Mouse (Mus musculus): Measurements from ENCODE around the gene Olfr131. TPM values are rescaled to one million over a fixed set of nuclear protein-coding genes. Genes with fewer than 3 reads are reported as not detected.
"Not testable (repeated sequence)": the region's sequence is repeated elsewhere in the genome, so short reads cannot be mapped to it uniquely, and the experiment has no call there.

Olfr131 gene
- not detected in 2 replicates for polyA plus RNA-seq (2015; fragmentation: Nextera tagmentation; extraction: Ambion mirVana)

DNA sequence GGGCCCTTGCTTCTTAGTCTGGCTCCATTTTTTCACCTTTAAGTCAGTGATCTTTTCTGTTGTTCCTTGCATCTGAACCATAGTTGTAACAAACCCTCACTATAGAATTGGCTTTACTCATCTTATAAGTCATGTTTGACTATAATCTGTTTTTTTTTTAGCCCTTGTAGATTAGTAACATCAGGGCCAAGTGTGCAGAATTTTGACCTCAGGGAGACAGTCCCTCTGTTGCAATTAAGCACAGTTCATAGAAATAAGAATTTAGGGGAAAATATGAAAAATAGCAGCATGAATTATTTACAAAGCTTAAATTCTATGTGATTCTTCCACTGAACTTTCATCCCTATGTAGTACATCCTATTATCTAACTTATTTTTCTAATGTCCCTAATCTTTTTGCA is at the start of gene Olfr131:
Olfr131 (minus strand) TSS at position 101 of the 400 bp plus-strand sequence.
- no peaks in the 10 kb centered on the region for H3K9me3 ChIP-seq
- H3K4me3 ChIP-seq: no peak within 1 kb of the TSS
- H3K27ac ChIP-seq: no peak within 1 kb of the TSS
- no peaks in the 10 kb centered on the region for H3K36me3 ChIP-seq
- H3K4me2 ChIP-seq: no peak within 1 kb of the TSS
- H3K4me1 ChIP-seq: no peaks in the 10 kb centered on the region
- ATAC-seq (ENCODE audit: borderline replicate concordance, extremely low read depth, low FRiP score, low TSS enrichment): no peak
- no peak within 1 kb of the TSS for H3K9ac ChIP-seq
- H3K27me3 ChIP-seq: no peaks in the 10 kb centered on the region

DNA sequence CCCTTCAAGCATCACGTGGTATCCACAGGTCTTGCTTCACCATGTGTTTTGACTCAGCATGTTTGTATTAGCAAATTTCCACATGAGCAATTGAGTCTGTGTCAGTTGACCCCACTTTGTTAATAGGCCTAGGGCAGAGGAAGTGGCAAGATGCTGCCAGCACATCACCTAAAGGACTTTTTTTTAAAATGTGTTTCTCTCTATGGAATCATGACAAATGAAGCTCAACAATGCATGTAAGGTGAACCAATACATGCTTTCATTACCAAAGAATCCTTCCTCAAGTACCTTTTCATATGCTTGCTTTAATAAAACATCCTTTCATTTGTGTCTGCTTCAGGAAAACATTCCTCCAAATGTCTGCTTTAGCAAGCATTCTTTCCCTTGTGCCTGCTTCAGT is 45.9 kb upstream of the Olfr131 start, which contains the start of gene Olfr132:
Olfr132 (minus strand) TSS at position 101 of the 400 bp plus-strand sequence.
- Histone ChIP-seq H3K4me1 (no peaks in the 10 kb centered on the region), H3K9ac (no peak within 1 kb of the TSS), H3K4me2 (no peak within 1 kb of the TSS), H3K27me3 (no peaks in the 10 kb centered on the region), H3K4me3 (no peak within 1 kb of the TSS), H3K9me3 (no peaks in the 10 kb centered on the region), H3K36me3 (no peaks in the 10 kb centered on the region), H3K27ac (no peak within 1 kb of the TSS)
- 65% methylated on average over 1 of the region's 1 CpGs for WGBS
- no peak for ATAC-seq (ENCODE audit: borderline replicate concordance, extremely low read depth, low FRiP score, low TSS enrichment)

DNA sequence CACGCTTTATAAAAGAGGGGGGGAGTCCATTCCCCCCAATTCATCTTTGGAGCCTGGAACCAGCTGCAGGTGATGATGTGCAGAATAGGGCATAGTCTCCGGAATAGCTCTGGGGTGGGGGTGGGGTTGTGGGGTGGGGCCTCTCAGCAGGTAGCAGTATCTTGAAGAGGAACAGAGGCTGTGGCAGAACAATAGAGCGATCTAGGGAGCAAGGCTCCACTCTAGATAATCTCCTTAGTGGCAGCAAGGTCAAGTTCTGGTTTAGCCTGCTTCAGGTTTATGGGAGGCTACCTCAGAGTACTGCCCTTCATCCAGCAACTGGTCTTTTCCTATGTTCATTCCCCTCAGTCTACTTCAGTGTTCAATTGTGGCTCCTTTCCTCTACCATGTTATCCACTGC is 36.9 kb upstream of the Olfr131 start:
- not testable (repeated sequence) for H3K9me3 ChIP-seq; H3K9ac ChIP-seq; H3K36me3 ChIP-seq; H3K4me2 ChIP-seq; H3K27me3 ChIP-seq; ATAC-seq (ENCODE audit: borderline replicate concordance, extremely low read depth, low FRiP score, low TSS enrichment); H3K27ac ChIP-seq; H3K4me1 ChIP-seq; H3K4me3 ChIP-seq
- WGBS: 73% methylated on average over 3 of the region's 3 CpGs

DNA sequence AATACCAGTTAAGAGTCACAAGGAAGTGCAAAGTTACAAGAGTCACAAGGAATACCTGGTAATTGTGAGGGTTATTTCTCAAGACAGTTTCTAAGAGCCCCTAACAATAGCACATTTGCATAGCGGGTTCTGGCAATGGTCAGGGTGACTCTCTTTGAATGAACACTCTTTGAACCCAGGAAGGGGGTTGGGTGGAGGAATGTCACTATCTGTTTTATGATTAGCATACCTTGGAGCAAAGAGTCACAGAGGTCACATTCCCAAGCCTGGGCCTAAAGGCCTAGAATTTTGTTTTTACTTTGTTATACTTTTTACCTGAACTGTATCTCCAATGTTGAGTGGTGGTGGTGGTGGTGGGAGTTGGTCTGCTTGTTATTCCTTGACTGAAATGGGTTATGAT is 35.7 kb upstream of the Olfr131 start:
- ATAC-seq (ENCODE audit: borderline replicate concordance, extremely low read depth, low FRiP score, low TSS enrichment); H3K36me3 ChIP-seq; H3K4me2 ChIP-seq; H3K4me1 ChIP-seq; H3K27ac ChIP-seq; H3K27me3 ChIP-seq; H3K9me3 ChIP-seq; H3K9ac ChIP-seq; H3K4me3 ChIP-seq: not testable (repeated sequence)
- 53% methylated on average over 1 of the region's 1 CpGs for WGBS

DNA sequence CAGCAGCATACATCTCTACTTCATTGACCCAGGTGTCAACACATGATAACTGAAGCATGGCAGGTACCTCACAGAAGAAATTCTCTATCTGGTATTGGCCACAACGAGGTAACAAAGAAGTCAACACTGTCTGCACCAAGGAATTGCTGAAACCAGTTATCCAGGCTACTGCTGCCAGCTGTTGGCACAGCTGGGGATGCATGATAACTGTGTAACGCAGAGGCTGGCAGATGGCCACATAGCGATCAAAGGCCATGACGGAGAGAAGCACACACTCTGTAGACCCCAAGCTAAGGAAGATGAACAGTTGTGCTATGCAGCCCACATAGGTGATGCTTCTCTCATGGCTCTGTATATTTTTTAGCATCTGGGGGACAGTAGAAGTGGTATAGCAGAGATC is 6.1 kb downstream of the Olfr131 start:
- WGBS: 84% methylated on average over 4 of the region's 4 CpGs
- no peak overlapping the region for H3K4me3 ChIP-seq
- H3K4me2 ChIP-seq: no peak overlapping the region
- no peaks in the 10 kb centered on the region for H3K9me3 ChIP-seq
- no peaks in the 10 kb centered on the region for H3K36me3 ChIP-seq
- H3K9ac ChIP-seq: no peak overlapping the region
- H3K27me3 ChIP-seq: no peaks in the 10 kb centered on the region
- no peak overlapping the region for H3K27ac ChIP-seq
- H3K4me1 ChIP-seq: no peaks in the 10 kb centered on the region
- no peak for ATAC-seq (ENCODE audit: borderline replicate concordance, extremely low read depth, low FRiP score, low TSS enrichment)

DNA sequence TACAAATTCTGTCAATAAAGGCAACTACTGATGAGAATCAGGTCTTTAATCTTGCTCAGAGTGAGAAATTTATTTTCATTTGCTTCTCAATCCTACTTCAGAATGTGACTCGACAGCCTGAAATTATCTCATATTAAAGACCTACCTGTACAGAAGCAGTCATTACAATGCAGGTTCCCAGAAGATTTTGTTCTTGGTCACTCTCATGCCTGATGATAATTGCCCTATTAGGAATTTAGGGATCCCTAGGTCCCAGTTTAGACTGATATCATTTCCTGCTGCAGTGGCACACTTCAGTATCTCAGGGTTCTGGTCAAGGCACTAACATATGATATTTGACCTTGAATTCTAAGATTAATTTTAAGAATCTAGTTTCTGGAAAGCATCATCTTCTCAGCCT is 24.9 kb downstream of the Olfr131 start, which contains the start of gene Olfr130:
Olfr130 (plus strand) TSS at position 301 of the 400 bp plus-strand sequence.
- no peak within 1 kb of the TSS for H3K9ac ChIP-seq
- H3K4me2 ChIP-seq: no peak within 1 kb of the TSS
- no peaks in the 10 kb centered on the region for H3K27me3 ChIP-seq
- no peak within 1 kb of the TSS for H3K4me3 ChIP-seq
- ATAC-seq (ENCODE audit: borderline replicate concordance, extremely low read depth, low FRiP score, low TSS enrichment): no peak
- no peaks in the 10 kb centered on the region; the same call in 1 of the 2 replicates for H3K9me3 ChIP-seq
- H3K36me3 ChIP-seq: no peaks in the 10 kb centered on the region
- 88% methylated on average over 1 of the region's 1 CpGs for WGBS
- no peaks in the 10 kb centered on the region for H3K4me1 ChIP-seq
- no peak within 1 kb of the TSS for H3K27ac ChIP-seq

DNA sequence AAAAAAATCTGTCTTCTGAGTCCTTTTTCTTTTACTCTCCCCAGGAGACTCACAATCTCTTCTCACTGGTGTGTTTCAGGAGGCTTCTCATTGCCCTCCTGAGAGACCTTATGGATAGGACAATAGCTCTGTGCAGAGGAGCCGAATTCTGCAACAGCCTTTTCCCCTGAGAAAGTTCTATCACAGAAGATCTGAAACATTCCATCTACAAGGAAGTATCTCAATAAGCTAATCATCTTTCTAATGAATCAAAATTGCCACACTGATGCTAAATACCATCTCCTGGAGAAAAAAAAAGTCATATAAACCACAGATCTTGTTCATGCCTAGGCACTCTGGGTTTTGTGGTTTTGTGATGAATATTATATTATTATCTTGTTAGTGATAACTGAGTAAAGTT is 28.5 kb downstream of the Olfr131 start, which contains the start of gene Olfr129:
Olfr129 (minus strand) TSS at position 101 of the 400 bp plus-strand sequence.
- Histone ChIP-seq H3K36me3 (no peaks in the 10 kb centered on the region), H3K4me1 (no peaks in the 10 kb centered on the region), H3K9me3 (no peaks in the 10 kb centered on the region), H3K9ac (no peak within 1 kb of the TSS), H3K27me3 (no peaks in the 10 kb centered on the region), H3K4me3 (no peak within 1 kb of the TSS), H3K27ac (no peak within 1 kb of the TSS), H3K4me2 (no peak within 1 kb of the TSS)
- 53% methylated on average over 1 of the region's 1 CpGs for WGBS
- no peak for ATAC-seq (ENCODE audit: borderline replicate concordance, extremely low read depth, low FRiP score, low TSS enrichment)

Other genes starting within 250 kb of the Olfr131 start
- gene Olfr126, start 241.2 kb downstream of the Olfr131 start, polyA plus RNA-seq (2015; fragmentation: Nextera tagmentation; extraction: Ambion mirVana): not detected in 2 replicates
- not detected in 2 replicates for gene Olfr127, start 188.3 kb downstream of the Olfr131 start, polyA plus RNA-seq (2015; fragmentation: Nextera tagmentation; extraction: Ambion mirVana)
- gene Olfr128, start 168.1 kb downstream of the Olfr131 start, polyA plus RNA-seq (2015; fragmentation: Nextera tagmentation; extraction: Ambion mirVana): not detected in 2 replicates
- gene Olfr761, start 135.6 kb downstream of the Olfr131 start, polyA plus RNA-seq (2015; fragmentation: Nextera tagmentation; extraction: Ambion mirVana): not detected in 2 replicates
- not detected in 2 replicates for gene Olfr129, start 28.6 kb downstream of the Olfr131 start, polyA plus RNA-seq (2015; fragmentation: Nextera tagmentation; extraction: Ambion mirVana)
- not detected in 2 replicates for gene Olfr130, start 24.8 kb downstream of the Olfr131 start, polyA plus RNA-seq (2015; fragmentation: Nextera tagmentation; extraction: Ambion mirVana)
- gene Olfr132, start 45.8 kb upstream of the Olfr131 start, polyA plus RNA-seq (2015; fragmentation: Nextera tagmentation; extraction: Ambion mirVana): not detected in 2 replicates
- gene Olfr133, start 56.6 kb upstream of the Olfr131 start, polyA plus RNA-seq (2015; fragmentation: Nextera tagmentation; extraction: Ambion mirVana): not detected in 2 replicates
- gene Olfr134, start 82.7 kb upstream of the Olfr131 start, polyA plus RNA-seq (2015; fragmentation: Nextera tagmentation; extraction: Ambion mirVana): not detected in 2 replicates
- not detected in 2 replicates for gene Olfr135, start 115.6 kb upstream of the Olfr131 start, polyA plus RNA-seq (2015; fragmentation: Nextera tagmentation; extraction: Ambion mirVana)
- not detected in 2 replicates for gene Olfr138, start 172.3 kb upstream of the Olfr131 start, polyA plus RNA-seq (2015; fragmentation: Nextera tagmentation; extraction: Ambion mirVana)
- not detected in 2 replicates for gene Olfr137, start 218.9 kb upstream of the Olfr131 start, polyA plus RNA-seq (2015; fragmentation: Nextera tagmentation; extraction: Ambion mirVana)
- not detected in 2 replicates for gene Olfr136, start 241.1 kb upstream of the Olfr131 start, polyA plus RNA-seq (2015; fragmentation: Nextera tagmentation; extraction: Ambion mirVana)